Mouse (Mus musculus) adrenal gland, adult 18-20 months (tissue): ENCODE measurements around the gene Thsd7a. TPM values are rescaled to one million over a fixed set of nuclear protein-coding genes. Genes with fewer than 3 reads are reported as not detected.

Experiments used
- DNase-seq, 2 experiments: peaks; one replicate each; pipeline ENCODE4 v3.0.0; 2021 to 2022; ENCODE audit warnings: low spot score in 2 of 2
- total RNA-seq, 2 experiments: library from RNA; stranded (reverse); gene quantifications; 1 replicate in 1 of 2; 2 replicates in 1 of 2; pipeline ENCODE4 v1.2.3; 2021

The Thsd7a gene
- total RNA-seq, 2 experiments from 2014 or later: 9.3 to 11.1 TPM

- DNase-seq: no peak
Observed at GRCm38 (mm10) chr6:12693689-12694088, 55.5 kb downstream of the Thsd7a start.

GRCm38 (mm10) chr6:12693239-12693638 is 56.0 kb downstream of the Thsd7a start:
- DNase-seq: no peak

DNA sequence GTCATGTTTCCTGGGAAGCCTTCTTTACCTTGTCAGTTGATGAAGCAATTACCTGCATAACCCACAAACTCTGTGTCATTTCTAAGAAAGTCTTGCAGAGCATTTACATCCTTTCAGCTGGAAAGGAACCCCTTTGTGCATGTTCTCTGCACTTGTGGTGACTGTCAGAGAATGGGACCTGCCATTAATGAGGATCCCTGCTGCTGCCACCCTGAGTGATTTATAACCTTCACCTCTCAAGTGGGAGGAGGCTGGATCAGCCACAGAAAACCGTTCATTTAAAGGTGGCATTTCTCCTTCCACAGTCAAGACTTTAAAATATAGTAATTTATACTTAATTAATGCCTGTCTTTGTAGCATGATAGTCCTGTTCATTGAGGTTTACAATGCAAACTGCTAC is 99.6 kb downstream of the Thsd7a start:
- no peak for DNase-seq

DNA sequence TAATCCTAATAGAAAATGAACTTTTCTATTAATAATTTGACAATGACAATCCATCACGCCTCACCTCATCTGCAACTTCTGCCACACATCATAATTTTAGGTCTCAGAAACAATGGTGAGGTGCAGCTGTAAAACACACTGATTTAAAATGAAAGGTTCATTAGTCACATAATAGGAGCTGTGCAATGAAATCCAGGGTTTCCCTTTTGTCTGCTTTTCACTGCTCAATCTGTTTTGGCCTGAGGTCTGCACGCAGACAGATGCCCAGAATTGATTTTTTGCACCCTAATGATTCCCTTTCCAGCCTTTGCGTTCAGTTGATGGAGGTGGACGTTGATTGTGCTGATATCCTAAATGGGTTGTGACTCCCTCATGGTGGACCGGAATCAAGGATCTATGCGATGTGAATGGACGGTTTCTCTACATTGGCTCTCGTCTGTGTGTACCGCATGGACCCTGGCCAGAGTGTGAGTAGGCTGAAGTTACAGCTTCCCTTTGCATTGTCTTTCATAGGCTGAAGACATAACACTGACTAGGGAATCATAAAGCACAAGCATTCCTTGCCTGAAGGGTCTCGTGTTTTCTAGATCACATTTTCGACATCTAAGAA is 120.5 kb downstream of the Thsd7a start:
- DNase-seq: no peak

- no peak for DNase-seq
Observed at GRCm38 (mm10) chr6:12606638-12607246, 142.5 kb downstream of the Thsd7a start.

DNA sequence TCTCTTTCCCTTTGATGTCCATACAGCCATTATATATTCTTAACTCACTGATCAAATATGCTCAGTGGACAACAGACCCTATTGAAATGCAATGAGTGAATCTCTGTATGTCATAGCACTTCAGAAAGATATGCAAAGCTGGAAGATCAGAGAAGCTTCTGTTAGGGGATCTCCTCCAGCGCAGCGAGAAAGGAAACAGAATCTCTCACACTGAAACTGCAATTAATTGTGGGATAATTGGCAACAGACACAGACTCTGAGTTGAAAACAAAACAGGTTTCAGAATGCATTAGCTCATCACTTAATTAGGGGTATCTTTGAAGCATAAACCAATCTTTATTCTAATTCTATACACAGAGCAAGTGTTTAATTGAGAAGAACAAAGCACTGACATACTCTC is 146.3 kb downstream of the Thsd7a start:
- no peak for DNase-seq

DNA sequence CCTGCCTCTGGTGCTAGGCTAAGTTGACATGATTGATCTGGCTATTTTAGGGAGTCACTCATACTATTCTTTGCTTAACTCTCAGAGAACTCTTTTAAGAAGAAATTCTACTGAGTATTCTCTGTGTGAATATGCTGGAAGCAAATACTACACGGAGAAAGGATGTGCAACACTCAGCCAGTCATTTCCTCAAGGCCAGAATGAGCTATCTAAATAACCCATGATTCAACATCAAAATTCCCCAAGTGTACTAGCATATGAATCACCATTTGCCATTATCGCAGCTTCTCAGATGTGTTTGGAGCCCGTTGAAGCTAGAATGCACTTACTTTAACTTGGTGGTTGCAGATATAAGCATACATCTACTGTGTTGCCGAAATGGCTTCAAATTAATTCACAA is 147.0 kb downstream of the Thsd7a start:
- no peak for DNase-seq

DNA sequence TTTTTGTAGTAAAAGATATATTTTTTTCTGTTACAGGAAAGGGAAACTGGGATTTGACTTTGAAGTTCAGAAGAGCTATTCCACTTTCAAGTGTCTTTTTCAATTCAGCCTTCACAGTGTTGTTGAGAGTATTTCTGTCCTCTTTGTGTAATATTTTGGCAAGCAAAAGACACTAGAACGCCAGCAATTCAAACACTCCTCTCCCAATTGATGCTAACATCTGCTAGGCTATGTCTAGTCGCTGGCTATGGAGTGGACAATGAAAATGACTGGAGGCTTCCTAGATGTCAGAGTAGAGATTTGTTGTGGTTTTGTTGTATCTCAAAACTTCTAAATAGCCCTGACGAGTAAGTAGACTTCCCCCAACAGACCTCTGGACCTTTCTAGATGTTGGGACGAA is 164.8 kb downstream of the Thsd7a start:
- no peak for DNase-seq

DNA sequence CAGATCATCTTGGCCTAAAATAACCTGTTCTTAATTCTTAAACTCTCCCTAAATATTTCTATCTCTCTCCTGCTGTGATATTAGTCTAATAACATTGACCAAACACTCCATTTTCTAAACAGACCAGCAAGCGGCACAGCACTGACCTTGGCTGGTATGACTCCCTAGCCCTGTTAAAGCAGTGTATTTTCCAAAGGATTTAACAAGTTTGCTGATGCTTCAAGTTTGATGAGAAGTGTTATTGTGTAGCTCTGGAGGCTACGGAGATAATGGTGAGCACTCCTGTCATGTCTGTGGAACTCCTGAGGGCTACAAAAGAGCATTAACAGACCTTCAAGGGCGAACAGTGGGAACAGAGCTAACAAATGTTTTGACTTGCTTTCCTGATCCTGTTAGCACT is 168.1 kb downstream of the Thsd7a start:
- no peak for DNase-seq

- DNase-seq: no peak
Observed at GRCm38 (mm10) chr6:12575619-12576216, 173.5 kb downstream of the Thsd7a start.

GRCm38 (mm10) chr6:12572202-12572601 is 177.0 kb downstream of the Thsd7a start:
- no peak for DNase-seq

GRCm38 (mm10) chr6:12565136-12565535 is 184.1 kb downstream of the Thsd7a start:
- no peak for DNase-seq

DNA sequence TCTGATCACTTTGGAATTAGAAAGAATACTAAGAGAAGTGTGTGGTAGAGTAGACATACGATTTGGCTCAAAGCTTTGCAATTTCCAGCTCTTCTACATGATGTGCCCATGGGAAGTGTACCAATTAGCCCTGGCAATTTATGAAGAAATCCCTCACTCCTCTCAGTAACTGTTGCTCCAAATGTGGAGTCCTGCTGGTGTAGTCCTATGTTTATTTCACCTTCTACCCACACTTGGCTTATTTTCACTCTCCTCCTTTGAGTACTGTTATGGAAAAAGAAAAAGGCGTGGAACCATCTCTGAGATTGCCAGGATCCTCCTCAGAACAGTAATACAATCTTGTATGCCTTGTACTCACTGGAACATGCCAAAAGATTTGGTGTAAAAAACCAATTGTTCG is 186.9 kb downstream of the Thsd7a start:
- DNase-seq: no peak

GRCm38 (mm10) chr6:12560500-12560899 is 188.7 kb downstream of the Thsd7a start:
- DNase-seq: no peak

DNA sequence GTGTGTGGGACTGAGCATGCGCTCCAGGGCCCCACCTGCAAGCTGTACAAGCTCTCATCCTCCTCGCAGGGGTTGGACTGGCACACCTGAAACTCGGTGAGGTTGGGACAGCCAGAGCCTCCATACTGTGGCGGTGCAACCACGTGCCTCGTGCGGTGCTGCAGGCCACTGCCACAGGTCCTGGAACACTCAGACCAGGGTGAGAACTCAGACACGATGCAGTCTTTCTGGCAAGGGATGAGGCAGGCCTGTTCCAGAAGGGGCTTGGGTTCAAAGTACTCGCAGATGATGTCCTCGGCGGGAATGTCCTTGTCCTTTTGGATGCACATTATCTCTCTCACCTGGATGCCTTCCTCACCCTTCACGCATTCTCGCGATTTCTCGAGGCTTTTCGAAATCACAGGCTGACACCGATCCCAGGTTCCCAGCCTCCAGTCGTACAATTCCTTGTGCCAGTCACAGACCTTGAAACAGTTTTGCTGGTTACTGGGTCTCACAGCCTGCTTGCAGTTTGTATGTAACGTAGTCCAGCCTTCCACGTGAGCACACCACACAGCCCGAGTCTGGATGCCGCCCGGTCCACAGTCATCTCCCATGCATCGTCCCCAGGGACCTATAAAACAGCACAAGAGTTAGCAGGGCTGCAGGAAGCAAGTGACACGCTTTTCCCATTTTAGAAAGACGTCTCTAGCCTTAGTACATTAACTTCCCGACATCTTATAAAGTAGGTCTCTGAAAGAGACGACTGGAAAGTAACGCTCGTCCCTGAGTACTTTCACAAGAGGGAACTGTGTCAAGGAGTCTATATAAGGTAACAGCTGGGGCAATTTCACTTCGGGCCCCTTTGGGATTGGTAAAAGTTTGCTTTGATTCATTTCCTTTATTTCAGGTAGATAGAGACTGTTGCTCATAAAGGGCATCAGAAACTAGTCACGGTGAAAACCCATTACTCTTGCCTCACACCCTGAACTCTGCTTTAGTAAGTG is 193.8 kb downstream of the Thsd7a start:
- no peak for DNase-seq

DNA sequence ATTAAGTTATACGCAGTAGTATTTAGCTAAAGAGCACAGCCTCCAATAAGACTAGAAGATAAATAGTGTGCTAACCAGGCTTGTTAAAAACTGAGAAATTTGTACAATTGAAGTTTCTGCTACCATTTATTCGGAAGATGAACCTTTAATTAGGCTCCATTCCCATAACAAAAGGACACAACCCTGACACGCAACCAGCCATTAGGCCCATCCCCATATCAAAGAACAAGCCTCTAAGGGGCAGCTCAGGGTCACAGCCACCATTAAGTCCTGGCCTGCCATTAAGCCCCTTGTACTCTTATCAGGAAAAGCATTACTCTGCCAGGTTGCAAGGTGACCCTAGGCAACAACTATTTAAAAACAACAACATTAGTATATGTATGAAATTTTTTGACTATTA is 198.0 kb downstream of the Thsd7a start:
- no peak for DNase-seq

DNA sequence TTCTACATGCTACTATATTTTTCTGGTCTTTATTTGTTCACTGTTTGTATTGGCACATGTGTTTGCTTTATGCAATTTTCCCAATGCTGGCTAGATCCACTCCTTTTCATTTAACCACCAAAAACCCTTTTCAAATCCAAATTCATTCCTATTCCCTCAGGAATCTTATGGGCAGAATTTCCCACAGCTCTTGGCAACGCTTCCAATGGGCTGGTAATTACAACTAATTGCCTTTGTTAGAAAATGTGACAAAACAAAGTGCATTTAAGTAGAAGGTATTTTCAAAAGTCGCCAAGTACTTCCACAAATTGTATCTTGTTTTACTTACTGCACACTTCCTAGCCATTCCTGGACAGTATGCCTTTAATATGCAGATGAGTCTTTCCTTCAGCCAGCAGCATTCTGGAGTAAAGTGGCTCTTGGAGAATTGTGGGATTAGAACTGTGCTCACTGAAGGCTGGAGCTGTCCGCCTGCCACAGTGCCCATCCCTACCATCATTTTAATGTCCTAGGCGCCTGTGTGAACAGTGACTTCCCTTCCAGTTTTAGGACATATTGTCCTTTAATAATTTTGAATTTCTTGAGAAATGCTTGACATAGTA is 199.1 kb downstream of the Thsd7a start:
- no peak for DNase-seq

- DNase-seq: no peak
Observed at GRCm38 (mm10) chr6:12544096-12544495, 205.1 kb downstream of the Thsd7a start.

GRCm38 (mm10) chr6:12542496-12542895 is 206.7 kb downstream of the Thsd7a start:
- DNase-seq: no peak

GRCm38 (mm10) chr6:12519121-12519520 is 230.1 kb downstream of the Thsd7a start:
- DNase-seq: no peak

DNA sequence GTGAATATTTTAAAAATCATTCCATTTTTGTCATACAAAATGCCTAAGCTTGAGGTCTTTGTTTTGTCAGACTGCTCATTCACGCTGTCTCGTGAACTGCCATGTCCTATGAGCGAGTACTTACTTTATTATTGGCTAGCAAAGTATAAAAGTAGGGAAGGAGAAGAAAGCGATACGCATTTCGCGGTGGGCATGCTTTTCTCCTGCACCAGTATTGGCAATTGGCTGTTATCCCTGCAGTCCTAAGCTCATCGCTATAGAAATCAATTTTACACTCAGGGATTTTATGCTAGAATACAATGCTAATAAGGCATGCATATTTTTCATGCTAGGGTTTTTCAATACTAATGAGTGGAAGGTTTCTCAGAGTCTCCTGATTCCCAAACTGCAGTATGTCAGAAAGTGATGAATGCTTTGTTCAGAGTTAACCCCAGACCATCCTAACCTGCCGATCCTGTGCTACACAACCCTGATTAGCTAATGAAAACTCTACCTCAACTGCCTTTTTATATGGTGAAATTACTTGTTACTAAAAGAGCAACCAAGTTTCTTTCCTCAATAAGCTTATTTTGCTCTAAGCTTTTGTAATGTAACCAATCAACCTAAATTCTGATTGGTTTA is 230.8 kb downstream of the Thsd7a start:
- DNase-seq: no peak
